Mouse (Mus musculus): ENCODE data around the gene Galt.
"Not testable (repeated sequence)": the region's sequence is repeated elsewhere in the genome, so short reads cannot be mapped to it uniquely, and the experiment has no call there.

DNA sequence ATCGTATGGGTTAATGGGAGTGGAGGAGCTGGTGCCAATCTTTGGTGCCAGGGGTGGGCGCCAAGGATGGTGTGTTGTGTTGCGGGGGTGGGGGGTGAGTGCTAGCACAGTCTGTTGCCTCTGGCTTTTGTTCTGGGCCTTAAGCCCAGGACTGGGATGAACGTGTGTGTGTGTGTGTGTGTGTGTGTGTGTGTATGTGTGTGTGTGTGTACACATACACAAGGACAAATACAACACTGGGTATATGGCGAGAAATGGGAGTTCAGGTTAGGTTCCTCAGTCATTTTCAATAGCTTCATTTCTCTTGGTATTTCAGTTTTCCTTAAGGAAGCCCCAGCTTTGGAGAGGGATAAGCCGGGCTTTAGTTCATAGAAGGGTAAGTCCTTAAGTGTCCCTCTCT lies 8.1 kb downstream of the Galt start:
- not testable (repeated sequence) for TF ChIP-seq POLR2A, CTCF (IDR thresholded peaks at IDR 0.05; ENCODE audit: extremely low read depth, insufficient read depth, low read length)
